Mouse (Mus musculus) mature B cell (primary cell): ENCODE measurements around the gene Stk11.

ENCODE experiments used
- in situ Hi-C: fragments of 300-500 bp; cut with MboI; formaldehyde crosslinking; loops from 2 replicates; pipeline ENCODE4 v1.14.3; 2019

Gene Stk11

DNA sequence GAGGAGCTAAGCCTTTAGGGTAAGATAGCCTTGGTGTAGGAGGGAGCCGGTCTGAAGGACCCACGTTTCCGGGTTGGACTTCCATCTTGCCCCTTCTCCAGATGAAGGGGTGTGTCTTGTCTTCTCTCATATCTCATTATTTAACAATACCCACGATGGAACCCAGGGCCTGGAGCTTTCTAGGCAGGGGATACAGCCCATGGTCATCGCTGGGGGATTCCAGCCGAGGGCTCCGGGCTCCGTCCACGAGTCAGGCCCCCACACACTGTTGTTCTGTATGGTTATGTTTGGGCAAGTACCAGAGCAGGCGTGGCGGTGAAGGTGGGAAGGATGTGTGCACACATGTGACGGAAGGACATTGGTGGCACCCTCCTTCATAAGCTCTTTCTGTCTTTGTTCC lies 28.6 kb downstream of the Stk11 start:
- in situ Hi-C loops, result no loop called here

DNA sequence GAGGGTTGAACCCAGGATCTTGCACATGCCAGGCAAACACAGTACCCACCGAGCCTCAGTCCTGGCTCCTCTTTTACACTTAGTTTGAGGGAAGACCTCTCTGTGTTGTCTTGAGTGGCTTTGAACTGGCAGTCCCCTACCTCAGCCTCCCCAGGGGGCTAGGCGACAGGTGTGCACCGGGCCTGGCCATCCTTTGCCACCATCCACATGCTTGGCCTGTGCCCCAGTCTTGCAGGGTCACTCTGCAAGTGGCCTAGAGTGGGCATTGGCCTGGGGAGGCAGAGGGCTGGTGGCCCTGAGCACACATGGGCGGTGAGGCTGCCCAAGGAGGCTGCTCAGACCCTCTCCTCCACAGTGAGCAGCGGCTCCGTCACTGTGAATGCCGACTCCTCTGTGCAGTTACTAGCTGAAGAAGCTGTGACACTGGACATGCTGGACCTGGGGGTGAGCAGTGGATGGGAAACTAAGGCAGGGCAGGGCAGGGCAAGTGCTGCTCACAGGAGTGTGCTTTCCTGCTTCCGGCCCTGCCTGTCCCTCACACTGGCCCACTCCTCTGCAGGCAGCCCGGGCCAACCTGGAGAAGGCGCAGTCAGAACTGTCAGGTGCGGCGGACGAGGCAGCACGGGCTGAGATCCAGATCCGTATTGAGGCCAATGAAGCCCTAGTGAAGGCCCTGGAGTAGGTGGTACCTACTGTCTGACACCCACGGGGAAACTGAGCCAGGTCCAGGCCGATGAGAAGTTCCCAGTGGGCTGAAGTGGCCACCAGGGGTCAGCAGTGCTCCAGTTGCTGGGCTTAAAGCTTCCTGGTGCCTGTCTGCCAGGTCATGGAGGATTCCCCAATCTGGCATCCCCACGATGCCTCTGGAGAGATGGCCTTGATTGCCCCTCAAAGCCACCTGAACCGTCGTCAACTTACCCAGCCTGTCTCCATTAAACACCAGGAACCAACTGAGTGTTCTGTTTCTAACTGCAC lies 29.5 kb downstream of the Stk11 start:
- in situ Hi-C loops, result no loop called here

DNA sequence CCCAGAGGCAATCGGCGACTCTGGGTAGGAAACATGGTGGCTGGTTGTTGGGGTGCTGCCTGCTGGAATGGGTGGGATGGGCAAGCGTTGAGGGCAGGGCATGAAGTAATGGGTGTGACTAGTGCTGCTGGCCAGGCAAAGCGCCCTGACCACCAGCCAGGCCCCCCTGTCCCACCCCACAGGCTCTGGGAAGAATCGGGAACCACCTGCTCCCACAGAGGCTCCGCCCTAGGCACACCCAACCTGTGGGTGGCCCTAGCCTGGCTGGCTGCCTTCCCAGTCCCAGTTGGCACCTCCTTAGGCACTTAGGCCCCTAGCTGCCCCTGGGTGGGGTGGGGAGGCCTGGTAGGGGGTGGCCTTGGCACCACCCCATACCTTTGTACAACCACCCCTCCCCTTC lies 30.3 kb downstream of the Stk11 start:
- in situ Hi-C loops, result no loop called here

DNA sequence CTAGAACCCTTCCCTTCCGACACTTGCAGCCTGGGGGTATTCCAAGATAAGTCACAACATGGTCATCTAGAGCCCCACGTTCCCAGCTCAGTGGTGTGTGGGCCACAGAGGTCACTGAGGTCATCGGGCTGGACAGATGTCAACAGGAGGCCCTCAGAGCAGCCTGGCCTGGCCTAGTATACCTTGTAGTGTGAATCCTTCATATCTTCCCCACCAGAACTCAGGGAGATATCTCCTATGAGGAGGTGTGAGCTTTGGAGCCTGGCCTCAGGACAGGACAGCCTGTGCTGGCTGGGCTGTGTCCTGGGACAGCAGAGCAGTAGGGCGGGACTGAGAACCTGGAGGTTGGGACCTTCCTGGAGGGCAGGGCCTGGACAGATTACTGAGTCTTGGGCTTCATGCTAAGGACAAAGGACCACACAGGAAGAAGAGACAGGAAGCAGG lies 31.0 kb downstream of the Stk11 start:
- in situ Hi-C loops, result no loop called here

DNA sequence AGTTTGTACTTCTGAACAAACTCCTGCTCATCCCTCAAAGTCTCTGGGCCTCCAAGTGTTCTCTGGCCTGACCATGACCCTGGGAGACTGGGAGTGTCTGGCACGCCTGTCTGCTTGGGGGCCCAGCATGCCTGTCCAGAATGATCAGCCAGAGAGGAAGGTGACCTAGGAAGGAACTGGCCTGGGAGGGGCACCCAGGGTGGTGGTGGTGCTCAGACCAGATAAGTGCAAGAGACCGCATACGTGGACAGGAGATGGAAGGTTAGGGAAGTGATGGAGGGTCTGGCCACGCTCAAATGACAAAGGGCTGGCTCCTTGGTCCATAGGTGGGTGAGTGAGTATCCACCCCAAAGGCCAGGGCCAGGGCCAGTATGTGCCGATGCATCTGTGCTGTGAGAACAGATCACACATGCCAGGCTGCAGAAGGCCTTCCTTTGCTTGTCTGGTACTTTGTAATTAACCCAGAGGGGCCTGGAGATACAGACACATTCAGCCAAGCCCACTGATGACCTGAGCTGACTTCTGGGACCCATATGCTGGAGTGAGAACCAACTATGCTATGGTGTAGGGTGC lies 31.6 kb downstream of the Stk11 start:
- in situ Hi-C loops, result no loop called here

DNA sequence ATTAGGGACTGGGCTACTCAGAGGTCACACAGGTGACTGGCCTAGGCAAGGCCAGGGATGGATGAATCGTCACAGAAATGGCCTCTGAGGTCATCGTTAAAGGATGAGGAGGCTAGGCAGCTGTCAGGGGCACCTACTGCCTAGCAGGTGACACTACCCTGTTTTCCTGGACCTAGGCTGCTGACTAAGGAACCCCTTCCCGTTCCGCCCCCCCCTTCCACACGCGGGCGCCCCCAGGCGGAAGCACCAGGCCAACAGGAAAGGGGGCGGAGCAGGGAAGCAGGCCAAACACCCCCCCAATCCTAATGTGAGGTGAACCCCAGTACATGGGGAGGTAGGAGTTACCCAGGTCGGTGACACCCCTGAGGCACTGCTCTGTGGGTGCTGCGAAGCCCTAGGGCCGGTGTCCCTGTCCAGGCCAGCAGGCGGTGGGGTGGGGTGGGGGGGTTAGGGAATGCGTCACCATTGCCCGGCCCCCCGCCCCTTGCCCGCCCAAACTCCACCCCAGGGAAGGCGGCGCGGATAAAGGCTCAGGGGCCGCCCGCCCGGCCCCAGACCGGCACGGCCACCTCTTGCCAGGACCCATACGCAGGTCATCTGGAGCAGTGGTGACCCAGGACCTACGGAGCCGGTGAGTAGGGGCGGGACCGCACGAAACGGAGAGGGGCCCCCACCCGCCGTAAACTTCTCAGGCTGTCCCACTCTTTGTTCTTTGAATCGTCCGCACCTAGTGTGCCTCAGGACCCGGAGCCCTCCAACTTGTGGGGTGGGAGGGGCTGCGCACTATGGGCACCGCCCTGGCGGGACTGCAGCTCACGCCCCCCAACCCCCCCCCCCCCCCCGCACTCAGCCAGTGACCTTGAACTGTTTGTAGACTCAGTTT lies 32.4 kb downstream of the Stk11 start, which contains the start of gene Midn:
Gene Midn (plus strand): TSS at position 554 of the 883 bp plus-strand sequence.
- in situ Hi-C loops, result no loop called here

DNA sequence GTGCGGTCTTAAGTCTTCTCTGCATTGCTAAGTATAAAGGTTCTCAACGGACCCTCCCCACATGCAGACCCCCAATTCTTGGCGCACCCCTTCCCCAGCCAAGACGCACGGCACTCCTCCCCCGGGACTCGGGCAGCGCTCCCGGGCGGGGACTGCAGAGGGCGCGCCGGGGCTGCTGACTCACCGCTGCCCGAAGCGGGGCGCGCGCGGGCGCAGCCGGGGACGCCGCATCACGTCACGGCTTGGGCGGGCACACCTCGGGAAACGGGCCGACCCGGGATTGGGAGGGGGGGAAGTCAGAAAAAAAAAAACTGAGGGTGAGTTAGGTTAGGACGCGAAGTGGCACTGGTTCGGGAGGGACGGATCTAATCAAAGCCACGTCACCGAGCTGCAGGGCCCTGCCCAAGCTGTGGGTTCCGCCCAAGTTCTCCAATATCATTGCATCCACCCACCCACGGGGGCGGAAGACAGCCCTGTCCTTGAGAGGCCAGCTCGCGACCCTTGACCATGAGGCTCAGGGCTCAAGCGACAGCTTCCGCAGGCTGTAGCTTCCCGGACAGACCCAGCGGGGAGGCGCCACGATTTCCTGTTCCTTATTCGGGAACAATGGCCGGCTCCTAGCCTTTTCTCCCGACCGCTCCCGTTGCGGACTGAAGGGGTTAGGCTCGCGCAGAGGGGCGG lies 33.1 kb downstream of the Stk11 start:
- in situ Hi-C loops, result no loop called here

DNA sequence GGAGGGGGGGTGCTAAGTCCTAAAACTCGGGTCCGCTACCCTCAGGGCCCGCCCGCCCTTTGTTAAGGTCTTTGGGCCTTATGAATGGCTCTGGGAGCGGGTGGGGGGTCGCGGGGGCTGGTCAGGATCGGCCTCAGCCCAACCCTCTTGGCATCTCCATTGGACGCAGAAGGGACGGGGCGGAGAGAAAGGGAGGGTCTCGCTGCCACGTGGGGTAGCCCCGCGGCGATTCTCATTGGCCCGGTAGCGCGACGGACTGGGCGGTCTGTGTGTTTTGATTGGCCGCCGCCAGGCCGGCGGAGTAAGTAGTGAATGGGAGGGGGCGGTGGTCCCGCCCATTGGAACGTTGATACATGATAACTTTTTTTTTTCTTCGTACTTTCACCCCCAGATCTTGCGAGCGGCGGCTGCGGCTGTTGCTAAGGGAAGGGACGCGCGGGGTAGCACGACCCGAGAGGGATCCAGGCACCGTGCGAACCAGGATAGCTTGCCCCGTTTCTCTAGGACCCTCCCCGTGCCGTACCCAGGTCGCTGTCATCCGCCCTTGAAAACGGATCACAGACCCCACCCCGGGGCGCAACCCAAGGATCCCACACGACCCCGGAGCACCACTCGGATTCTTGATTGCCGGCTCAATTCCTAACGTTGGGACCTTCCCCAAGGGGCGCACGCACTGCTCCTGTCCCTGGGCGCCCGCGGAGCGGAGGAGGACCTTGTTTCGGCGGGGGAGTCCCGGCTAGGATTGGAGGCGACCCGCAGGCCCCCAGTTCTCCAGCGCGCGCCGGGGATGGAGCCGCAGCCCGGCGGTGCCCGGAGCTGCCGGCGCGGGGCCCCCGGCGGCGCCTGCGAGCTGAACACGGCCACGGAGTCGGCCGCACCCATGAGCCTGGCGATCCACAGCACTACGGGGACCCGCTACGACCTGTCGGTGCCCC lies 34.0 kb downstream of the Stk11 start:
- in situ Hi-C loops, result no loop called here

DNA sequence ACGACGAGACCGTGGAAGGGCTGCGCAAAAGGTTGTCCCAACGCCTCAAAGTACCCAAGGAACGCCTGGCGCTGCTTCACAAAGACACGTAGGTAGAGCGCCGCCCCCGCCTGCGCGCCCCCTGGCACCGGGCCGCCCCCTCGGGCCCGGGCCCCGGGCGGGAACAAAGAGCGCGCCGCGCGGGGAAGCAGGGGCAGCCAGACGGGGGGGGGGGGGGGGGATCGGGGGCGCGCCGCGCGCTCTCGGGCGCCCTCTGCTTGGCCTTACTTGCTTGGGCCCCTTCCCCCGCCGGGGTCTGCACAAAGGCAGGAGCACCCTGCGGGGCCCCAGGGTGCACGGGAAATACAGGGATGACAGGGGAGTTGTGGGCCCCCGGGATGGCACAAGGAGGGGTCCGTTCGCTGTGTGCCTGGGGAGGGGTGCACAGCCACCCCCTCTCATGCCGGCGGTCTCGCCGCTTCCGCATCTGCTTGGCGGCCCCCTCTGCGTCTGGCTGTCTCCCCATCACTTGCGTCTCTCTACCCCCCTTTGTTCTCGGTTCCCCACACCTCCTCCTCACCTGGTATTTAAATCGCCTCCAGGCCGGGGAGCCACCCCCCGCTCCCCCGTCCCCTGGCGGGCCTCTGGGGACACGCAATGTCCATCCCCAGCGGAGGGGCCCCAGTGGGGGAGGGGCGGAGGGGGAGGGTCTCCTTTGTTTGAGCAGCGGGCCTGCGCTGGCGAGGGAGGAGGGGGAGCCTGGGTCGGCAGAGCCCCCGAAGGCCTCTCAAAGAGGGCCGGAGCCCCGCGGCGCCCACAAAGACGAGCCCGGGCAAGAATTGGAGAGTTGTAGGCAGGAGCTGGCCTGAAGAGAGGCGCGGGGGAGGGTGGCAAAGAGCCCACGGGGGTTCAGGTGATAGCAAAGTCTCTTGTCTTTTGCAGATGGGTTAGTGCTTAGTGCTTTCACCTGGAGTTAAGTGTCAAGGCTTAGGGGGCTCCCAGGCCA lies 34.9 kb downstream of the Stk11 start:
- in situ Hi-C loops, result no loop called here

DNA sequence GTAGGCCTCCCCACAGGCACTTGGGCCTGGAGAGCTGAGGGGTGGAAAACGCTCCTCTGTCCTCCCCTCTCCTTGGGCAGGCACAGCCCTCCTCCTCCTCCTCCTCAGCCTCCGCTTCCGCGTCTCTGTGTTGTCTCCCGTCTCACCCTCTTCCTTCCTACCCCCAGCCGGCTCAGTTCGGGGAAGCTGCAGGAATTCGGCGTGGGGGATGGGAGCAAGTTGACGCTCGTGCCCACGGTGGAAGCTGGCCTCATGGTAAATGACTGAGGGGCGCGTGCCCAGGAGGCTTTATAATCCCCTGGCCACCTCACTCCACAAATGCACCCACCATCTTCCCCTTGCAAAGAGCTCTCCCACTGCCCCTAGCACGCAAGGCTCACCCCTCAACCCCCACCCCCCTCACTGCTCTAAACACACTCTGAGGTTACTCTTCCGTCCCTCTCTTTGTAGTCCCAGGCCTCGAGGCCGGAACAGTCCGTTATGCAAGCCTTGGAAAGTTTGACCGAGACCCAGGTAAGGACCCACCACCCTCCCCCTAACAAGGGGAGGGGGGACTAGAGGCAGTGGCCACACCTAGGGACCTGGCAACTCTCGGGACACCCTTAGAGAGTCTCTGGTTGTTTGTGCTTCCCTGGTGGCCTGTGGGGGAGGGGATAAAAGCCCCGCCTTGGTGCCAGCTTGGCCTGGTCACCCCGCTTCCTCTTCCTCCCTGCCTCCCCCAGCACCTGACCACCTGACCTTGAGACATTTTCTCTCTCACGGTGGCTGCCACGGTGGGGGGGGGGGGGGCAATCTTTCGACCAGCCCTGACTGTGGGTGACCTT lies 35.8 kb downstream of the Stk11 start:
- in situ Hi-C loops, result no loop called here

DNA sequence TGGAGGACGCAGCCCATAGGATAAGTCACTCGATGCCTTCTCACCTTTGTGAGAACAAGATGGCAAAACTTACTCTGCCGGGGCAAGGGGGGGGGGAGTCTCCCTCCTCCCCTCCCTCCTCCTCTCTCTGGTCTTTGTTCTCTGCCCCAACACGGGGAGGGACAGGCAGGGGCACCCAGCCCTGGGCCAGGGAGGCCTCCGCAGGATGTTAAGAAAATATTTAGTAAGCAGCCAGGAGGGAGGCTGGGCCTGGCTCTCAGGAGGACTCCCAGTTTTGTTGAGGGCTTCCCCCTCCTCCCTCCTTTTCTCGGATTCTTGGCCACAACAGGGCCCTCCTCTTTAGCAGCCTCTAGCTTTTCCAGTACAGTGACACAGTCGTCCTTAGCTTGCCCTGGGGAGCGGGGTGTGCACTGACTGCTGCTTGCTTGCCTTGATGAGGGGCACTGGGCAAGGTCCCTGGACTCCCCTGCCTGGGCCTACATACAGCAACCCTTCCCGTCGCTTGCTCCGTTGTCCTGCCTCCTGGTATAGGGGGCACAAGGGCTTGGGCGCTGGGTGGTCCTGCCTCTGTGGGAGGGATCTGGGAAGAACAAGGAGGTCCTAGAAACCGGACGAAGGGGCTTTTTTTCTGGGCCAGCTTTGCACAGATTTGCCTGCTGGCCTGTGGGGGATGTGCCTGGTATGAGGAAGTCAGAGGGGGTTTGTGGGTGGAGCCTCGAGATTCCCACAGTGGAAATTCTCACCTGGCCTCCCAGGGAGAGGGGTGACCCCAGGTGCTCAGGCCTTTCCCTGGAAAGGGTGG lies 36.7 kb downstream of the Stk11 start:
- in situ Hi-C loops, result no loop called here

DNA sequence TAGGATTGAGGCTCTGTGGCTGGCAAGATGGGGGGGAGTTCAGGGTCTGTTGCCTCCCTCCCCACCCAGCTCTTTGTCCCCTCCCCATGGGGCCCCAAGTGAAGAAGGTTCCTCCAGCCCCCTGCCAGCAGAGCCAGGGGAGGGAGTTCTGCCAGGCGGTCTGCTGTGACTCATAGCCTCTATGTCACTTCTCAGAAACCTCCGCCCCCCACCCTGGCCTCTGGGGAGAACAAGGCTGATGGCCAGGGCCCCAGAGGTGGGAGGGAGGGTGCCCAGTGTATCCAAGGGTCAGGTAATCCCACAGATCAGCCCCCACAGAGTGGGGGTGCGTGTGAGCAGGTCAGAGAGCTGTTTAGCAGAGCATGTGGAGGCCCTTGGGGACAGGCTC lies 37.3 kb downstream of the Stk11 start:
- in situ Hi-C loops, result no loop called here

DNA sequence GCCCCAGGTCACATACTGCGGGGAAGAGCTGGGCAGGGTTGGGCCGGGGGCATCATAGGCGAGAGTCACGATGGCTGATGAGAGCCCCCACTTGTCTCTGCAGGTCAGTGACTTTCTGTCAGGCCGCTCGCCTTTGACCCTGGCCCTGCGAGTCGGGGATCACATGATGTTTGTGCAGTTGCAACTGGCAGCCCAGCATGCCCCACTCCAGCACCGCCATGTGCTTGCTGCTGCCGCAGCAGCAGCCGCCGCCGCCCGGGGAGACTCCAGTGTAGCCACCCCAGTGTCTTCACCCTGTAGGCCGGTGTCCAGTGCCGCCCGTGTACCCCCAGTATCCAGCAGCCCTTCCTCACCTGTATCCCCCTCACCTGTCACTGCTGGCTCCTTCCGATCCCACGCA lies 38.1 kb downstream of the Stk11 start:
- in situ Hi-C loops, result no loop called here

DNA sequence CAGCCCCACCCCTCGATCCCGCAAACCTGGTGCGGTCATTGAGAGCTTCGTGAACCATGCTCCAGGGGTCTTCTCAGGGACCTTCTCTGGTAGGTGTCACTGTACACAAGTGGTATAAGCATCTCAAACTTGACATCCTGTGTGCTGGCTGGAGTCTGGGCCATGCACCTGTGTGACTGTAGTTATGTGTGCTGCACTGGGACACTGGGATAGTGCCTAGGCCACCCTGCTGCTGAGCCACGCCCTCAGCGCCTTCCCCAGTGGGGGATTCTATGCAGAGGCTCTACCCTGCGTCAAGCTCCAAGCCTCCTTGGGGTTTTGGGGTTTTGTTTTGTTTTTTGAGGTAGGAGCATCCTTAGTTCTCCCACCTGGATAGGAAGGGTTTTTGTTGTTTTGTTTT lies 38.8 kb downstream of the Stk11 start:
- in situ Hi-C loops, result no loop called here

DNA sequence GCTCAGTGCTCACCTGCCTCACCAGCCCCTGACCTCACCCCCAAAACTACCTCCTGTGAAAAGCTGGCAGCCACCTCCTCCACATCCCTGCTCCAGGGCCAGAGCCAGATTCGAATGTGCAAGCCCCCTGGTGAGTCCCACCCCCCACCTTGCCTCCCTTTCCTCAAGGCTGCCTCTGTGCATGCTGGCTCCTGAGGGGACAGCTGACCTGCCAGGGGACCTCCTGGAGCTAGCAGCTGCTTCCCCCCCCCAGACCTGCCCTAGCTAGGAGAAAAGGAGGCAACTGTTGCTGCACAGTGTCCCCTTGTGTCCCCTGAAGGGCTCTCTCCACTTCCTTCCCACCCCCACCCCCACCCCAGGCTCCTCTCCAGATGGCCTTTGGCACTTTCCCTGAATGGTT lies 39.7 kb downstream of the Stk11 start:
- in situ Hi-C loops, result no loop called here

DNA sequence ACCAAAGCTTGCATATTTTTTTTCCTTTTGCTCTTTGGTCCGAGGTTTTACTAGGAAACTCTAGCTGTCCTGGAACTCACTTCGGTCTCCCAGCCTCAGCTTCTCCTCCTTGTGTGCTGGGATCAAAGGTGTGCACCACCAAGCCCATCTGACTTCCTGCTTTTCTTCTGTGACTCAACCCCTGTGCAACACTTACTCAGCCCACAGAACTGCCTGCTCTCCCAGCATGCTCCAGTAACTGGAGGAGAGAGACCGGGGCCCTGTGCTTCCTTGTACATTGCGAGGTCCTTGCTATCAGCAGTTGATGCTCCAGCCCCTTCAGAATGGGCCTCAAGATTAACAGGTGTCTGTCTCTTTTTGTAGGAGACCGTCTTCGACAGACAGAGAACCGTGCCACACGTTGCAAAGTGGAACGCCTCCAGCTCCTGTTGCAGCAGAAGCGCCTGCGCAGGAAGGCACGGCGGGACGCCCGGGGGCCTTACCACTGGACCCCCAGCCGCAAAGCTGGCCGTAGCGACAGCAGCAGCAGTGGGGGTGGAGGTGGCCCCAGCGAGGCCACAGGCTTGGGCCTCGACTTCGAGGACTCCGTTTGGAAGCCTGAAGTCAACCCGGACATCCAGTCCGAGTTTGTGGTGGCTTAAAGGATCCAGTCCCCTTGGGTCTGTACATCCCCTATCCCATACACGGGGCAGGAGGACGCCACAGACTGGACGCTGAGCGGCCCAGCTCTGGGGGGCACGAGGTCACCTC lies 40.6 kb downstream of the Stk11 start:
- in situ Hi-C loops, result no loop called here

DNA sequence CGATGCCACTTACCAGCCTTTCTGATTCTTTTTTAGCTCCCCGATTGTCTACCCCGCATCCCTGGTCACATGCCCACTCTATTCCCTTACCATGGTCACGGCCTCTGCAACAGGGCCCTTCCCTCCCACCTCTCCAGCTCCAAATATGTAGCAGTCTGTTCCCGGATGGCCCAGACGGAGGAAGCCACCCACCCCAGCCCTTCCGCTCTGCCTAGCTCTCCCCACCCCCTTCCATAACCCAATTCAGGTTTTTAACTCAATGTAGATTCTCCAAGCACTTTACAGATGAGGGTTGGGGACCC lies 41.1 kb downstream of the Stk11 start:
- in situ Hi-C loops, result no loop called here
